Mouse (Mus musculus): Measurements from ENCODE around the gene Gm10142.
"Not testable (repeated sequence)": the region's sequence is repeated elsewhere in the genome, so short reads cannot be mapped to it uniquely, and the experiment has no call there.

Gm10142 gene

DNA sequence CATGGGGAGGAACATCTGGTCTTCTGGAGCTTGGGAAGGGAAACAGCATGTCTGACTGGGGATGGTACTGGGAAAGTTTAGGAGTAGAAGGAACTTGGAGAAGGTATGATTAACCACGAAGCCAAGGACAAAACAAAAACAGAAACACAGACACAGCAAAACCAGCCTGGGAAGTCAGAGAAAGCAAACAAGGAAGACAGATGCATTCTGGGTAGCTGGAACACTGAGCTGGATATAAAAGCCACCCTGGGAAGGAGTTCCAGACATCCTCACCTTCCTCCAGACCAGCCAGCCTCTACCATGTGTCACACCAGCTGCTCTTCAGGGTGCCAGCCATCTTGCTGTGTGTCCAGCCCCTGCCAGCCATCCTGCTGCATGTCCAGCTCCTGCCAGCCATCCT lies at the start of gene Gm10142:
Gm10142 (plus strand) TSS at position 301 of the 400 bp plus-strand sequence.
- no peak for DNase-seq (ENCODE audit: extremely low spot score, low read depth, low spot score)

DNA sequence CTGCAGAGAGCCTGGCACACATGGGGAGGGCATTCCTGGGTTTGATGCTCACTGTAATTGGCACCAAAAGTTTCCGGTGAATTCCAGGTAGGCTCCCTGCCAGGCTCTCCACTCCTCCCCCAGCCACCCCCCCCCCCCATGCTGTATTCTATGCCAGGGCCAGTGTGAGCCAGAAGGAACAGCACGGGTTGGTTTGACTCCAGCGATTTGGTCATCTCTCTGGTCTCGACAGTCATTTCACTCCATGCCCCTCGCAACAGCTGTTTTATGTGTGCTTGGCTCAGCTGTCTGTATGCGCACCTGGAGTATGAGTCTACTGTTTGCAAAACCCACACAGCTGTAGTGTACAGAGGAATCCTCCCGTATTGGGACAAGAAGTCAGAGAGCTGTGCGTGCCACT lies 49.3 kb upstream of the Gm10142 start:
- no peak for DNase-seq (ENCODE audit: extremely low spot score, low read depth, low spot score)

- DNase-seq (ENCODE audit: extremely low spot score, low read depth, low spot score): no peak
These were observed 48.2 kb upstream of the Gm10142 start for GRCm38 (mm10) chr10:77667402-77667801.

DNA sequence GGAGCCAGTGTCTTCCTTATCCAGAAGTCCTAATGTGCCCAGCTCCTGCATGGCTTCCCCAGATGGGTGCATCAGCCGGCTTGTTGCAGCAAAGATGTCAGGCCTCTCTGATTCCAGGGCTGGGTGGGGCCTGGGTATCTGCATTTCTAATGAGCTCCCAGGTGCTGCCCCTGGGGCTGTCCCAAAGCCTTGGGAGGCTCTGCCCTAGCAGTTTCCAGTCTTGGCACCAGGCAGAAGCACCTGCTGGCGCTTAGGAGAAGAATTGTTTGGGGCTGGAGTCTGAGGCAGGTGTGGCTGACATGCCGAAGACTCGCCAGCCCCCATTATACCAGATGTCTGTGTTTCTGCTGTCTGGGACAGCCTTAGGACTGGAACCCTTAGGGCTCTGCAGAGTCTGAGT lies 44.9 kb upstream of the Gm10142 start:
- no peak for DNase-seq (ENCODE audit: extremely low spot score, low read depth, low spot score)

DNA sequence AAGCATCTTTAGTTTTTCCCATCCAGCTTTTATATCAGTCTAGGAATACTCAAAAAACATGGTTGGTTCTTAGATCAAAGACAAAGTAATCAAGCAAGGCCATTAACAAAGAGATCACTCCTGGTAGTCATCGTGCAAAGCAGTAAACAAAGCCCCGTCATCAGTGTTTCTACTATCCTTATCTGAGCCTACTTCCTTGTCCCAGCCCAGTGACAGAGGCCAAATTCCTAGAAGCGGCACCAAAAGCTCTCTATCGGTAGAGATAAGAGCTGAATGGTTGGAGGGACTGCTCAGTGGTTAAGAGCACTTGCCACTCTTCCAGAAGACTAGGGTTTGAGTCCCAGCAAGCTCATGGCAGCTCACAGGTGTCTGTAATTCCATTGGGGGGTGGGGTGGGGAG lies 44.1 kb upstream of the Gm10142 start:
- no peak for DNase-seq (ENCODE audit: extremely low spot score, low read depth, low spot score)

GRCm38 (mm10) chr10:77673765-77674164 lies 41.8 kb upstream of the Gm10142 start:
- DNase-seq (ENCODE audit: extremely low spot score, low read depth, low spot score): no peak

GRCm38 (mm10) chr10:77677562-77677961 lies 38.0 kb upstream of the Gm10142 start:
- DNase-seq (ENCODE audit: extremely low spot score, low read depth, low spot score): no peak

DNA sequence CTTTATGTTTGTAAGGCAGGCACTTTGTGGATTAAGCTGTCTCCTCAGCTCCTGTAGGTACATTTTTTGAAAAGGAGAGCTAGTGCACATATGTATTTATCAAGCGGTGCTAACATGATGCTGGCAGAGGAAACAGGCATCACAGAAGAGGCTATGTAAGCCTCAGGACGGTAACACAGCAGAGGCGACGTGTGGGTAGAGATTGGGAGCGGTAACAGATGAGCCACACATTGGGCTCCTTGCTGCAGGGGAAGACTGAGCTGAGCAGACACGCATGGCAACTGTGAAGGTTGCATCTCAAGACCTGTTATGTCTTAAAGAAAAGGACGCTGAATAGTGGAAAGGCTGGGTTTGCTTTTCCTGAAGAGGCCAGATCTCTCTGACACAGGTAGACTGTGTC lies 32.6 kb upstream of the Gm10142 start:
- no peak for DNase-seq (ENCODE audit: extremely low spot score, low read depth, low spot score)

GRCm38 (mm10) chr10:77684181-77684580 lies 31.4 kb upstream of the Gm10142 start:
- no peak for DNase-seq (ENCODE audit: extremely low spot score, low read depth, low spot score)

DNA sequence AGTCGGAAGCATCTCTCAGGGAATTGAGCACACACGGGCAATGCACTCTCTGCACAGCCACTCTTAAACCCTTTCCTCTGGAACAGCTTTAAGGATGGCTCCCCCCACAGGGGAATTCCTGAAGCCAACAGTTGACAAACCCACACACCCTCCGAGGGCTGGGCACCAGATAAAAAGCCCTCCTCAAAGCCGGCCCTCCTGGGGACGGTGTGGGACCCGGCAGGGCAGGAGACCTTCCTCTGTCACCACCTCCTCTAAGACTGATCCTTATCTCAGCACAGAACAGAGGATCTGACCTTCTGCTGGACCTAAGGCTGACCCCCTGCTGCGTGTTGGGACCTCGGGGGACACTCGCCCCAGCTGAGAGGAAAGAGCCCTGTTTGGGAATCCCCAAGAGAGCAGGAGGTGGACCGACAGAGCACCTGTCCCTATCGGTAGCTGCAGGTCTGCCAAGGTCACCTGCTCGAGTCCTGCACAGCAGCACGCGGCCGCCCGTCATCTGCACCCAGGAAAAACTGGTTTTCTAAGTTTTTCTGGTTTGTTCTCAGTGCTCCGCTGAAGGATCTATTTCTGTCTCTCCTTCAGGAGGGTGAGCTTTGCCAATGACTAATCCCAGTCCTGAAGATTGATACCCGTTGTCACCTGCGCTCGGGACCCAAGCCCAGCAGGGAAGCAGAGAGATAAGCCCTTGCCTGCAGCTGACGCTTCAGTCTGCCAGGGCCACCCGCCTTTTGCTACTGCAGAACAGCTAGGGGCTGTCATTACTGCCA lies 29.5 kb upstream of the Gm10142 start, which contains the start of gene Tspear:
Tspear (plus strand) TSS at position 675 of the 770 bp plus-strand sequence.
- no peak for DNase-seq (ENCODE audit: extremely low spot score, low read depth, low spot score)

GRCm38 (mm10) chr10:77687021-77687420 lies 28.6 kb upstream of the Gm10142 start:
- no peak for DNase-seq (ENCODE audit: extremely low spot score, low read depth, low spot score)

GRCm38 (mm10) chr10:77690356-77690807 lies 25.2 kb upstream of the Gm10142 start, which contains the start of gene Gm19402:
Gene Gm19402, minus strand, starts transcription at chr10:77690757.
- DNase-seq (ENCODE audit: extremely low spot score, low read depth, low spot score): not testable (repeated sequence)

DNA sequence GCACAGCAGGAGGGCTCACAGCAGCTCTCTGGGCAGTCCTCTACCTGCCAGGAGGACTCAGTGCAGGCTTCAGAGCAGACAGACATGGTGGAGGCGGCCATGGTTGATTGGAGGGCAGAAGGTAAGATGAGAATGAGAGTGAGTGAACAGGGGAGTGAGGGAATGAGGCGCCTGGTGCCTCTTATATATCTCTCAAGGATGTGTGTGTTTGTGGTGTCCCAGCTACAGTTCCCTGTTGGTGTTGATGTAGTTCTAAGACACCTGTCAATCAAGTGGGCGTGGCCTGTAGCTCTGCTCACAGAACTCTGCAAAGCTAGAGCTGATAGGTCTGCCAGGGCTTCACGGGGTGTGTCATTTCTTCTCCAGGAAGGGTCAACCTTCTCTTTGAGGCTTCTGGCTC lies 18.5 kb upstream of the Gm10142 start, which contains the start of gene Gm9508:
Gm9508 (minus strand) TSS at position 101 of the 400 bp plus-strand sequence.
- no peak for DNase-seq (ENCODE audit: extremely low spot score, low read depth, low spot score)

GRCm38 (mm10) chr10:77706326-77706725 lies 9.3 kb upstream of the Gm10142 start, which contains the start of gene Gm10272:
Gene Gm10272, plus strand, starts transcription at chr10:77706626.
- DNase-seq (ENCODE audit: extremely low spot score, low read depth, low spot score): no peak

DNA sequence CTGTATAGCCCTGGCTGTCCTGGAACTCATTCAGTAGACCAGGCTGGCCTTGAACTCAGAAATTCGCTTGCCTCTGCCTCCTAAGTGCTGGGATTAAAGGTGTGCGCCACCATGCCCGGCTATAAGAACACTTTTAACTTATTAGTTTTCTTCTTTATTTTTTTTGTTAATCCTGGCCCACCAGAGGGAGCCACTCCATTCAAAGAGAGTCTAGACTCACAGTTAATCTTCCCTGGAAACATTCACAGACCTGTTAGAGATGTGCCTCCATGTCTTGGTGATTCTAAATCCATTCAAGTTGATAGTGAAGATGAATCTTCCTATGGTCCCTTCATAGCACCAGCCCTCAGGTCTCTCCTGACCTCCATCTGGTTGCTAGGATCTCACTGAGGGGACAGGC lies 5.8 kb upstream of the Gm10142 start:
- DNase-seq (ENCODE audit: extremely low spot score, low read depth, low spot score): no peak

GRCm38 (mm10) chr10:77711157-77711556 lies 4.5 kb upstream of the Gm10142 start, which contains the start of gene Gm10024:
Gene Gm10024, plus strand, starts transcription at chr10:77711457.
- not testable (repeated sequence) for DNase-seq (ENCODE audit: extremely low spot score, low read depth, low spot score)

DNA sequence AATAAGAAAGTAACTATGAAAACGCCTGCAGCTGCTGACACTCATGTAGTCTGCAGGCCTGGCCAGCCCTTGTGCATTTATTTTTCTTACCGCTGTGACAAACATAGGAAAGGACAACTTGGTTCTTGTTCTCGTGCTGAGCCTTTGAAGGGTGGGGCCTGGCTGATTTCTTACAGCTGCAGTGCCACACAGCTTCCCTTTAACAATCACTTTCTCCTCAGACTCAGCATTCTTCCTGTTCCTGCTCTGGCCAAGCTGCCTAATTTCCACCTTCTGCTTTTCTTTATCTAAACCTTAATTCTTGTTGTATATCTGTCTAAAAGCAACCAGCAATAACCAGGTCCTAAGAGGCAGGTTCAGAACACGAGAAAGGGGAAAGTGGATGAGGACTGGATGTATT lies 1.9 kb upstream of the Gm10142 start:
- DNase-seq (ENCODE audit: extremely low spot score, low read depth, low spot score): no peak

DNA sequence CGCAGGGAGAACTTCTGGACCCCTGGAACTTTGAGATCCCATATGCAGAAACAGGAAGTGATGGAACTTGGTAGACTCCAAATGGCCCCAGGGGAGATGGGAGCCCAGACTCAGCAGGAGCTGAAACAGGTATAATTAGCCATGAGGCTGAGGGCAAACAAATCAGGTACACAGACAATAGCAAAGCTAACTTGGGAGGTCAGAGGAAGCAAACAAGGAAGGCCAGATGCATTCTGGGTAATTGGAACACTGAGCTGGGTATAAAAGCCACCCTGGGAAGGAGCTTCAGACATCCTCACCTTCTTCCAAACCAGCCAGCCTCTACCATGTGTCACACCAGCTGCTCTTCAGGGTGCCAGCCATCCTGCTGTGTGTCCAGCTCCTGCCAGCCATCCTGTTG lies 4.7 kb downstream of the Gm10142 start, which contains the start of gene Krtap12-1:
Krtap12-1 (plus strand) TSS at position 301 of the 400 bp plus-strand sequence.
- not testable (repeated sequence) for DNase-seq (ENCODE audit: extremely low spot score, low read depth, low spot score)

GRCm38 (mm10) chr10:77724855-77725254 lies 9.2 kb downstream of the Gm10142 start:
- DNase-seq (ENCODE audit: extremely low spot score, low read depth, low spot score): no peak

GRCm38 (mm10) chr10:77726186-77726585 lies 10.6 kb downstream of the Gm10142 start, which contains the start of gene Gm10100:
Gene Gm10100, plus strand, starts transcription at chr10:77726486.
- DNase-seq (ENCODE audit: extremely low spot score, low read depth, low spot score): no peak

GRCm38 (mm10) chr10:77728280-77728679 lies 12.7 kb downstream of the Gm10142 start:
- no peak for DNase-seq (ENCODE audit: extremely low spot score, low read depth, low spot score)

- DNase-seq (ENCODE audit: extremely low spot score, low read depth, low spot score): no peak
These were observed 13.6 kb downstream of the Gm10142 start for GRCm38 (mm10) chr10:77729241-77729640.

Data from hindlimb bud, embryonic 11.5 days (tissue).